Mouse (Mus musculus): ENCODE data around the gene Bud23. TPM values are rescaled to one million over a fixed set of nuclear protein-coding genes. Genes with fewer than 3 reads are reported as not detected.

Bud23 gene
- polyA plus RNA-seq, 1 experiment, result 63.8 TPM

- Histone ChIP-seq H3K79me3 (ENCODE audit: low read depth) (no peaks in the 10 kb centered on the region), H3K4me3 (ENCODE audit: insufficient read depth, poor library complexity, severe bottlenecking) (no peak overlapping the region), H3K36me3 (ENCODE audit: control insufficient read depth, insufficient read depth) (no peaks in the 10 kb centered on the region), H3K27me3 (ENCODE audit: control insufficient read depth, insufficient read depth, insufficient read length) (peaks cover 60% of the 10 kb centered on the region), H3K79me2 (ENCODE audit: control insufficient read depth, insufficient read depth) (no peaks in the 10 kb centered on the region), H3ac (ENCODE audit: control insufficient read depth, insufficient read length, low read depth) (no peak overlapping the region)
- TF ChIP-seq CTCF (IDR thresholded peaks at IDR 0.05; ENCODE audit: control insufficient read depth, insufficient read depth, insufficient read length) (no peak), USF1 (IDR thresholded peaks at IDR 0.05; ENCODE audit: low read depth) (no peak), FOSL1 (IDR thresholded peaks at IDR 0.05; ENCODE audit: insufficient read depth, low read length, poor library complexity, severe bottlenecking) (no peak), MAX (IDR thresholded peaks at IDR 0.05) (no peak), CEBPB (IDR thresholded peaks at IDR 0.05; ENCODE audit: low read depth) (no peak), MYOG (IDR thresholded peaks at IDR 0.05; ENCODE audit: control insufficient read depth, extremely low read depth, insufficient read length) (no peak), MYOD1 (IDR thresholded peaks at IDR 0.05; ENCODE audit: control insufficient read depth, insufficient read length, low read depth) (no peak)
These were observed 43.1 kb upstream of the Bud23 start for GRCm38 (mm10) chr5:135107521-135108501.

GRCm38 (mm10) chr5:135106758-135107256, 42.0 kb upstream of the Bud23 start:
- Histone ChIP-seq H3K79me3 (ENCODE audit: low read depth) (no peaks in the 10 kb centered on the region), H3K79me2 (ENCODE audit: control insufficient read depth, insufficient read depth) (no peaks in the 10 kb centered on the region), H3K27me3 (ENCODE audit: control insufficient read depth, insufficient read depth, insufficient read length) (peaks cover 56% of the 10 kb centered on the region), H3ac (ENCODE audit: control insufficient read depth, insufficient read length, low read depth) (no peak overlapping the region), H3K36me3 (ENCODE audit: control insufficient read depth, insufficient read depth) (no peaks in the 10 kb centered on the region), H3K4me3 (ENCODE audit: insufficient read depth, poor library complexity, severe bottlenecking) (no peak overlapping the region)
- TF ChIP-seq USF1 (IDR thresholded peaks at IDR 0.05; ENCODE audit: low read depth), result no peak

DNA sequence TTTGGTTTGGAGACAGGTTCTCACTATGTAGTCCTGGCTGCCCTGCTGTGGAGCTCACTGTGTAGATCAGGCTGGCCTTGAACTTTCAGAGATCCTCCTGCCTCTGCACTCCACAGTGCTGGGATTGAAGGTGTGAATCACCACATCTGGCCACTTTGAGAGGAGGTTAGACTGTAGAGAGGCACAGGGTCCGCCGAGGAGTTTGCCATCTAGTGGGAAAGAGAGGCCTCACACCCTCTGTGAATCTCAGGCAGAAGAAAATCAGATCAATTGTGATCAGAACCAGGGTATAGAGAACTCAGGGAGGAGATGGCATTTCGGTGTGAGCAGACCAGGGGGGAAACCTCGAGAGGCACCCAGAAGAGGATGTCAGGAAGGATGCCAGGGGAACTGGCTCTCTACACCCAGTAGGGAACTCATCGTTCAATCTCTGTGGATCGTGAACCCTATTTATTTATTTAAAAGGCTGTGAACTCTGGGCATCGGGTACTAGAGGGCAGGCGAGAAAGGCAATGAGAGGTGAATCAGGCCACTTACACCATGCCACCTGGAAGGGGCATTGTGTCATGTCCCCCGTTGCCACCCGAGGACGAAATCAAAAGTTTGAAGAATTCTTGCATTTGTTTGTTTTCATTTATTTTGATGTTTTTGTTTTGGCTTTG, 39.4 kb upstream of the Bud23 start:
- Histone ChIP-seq H3K36me3 (ENCODE audit: control insufficient read depth, insufficient read depth) (no peaks in the 10 kb centered on the region), H3ac (ENCODE audit: control insufficient read depth, insufficient read length, low read depth) (no peak overlapping the region), H3K27me3 (ENCODE audit: control insufficient read depth, insufficient read depth, insufficient read length) (peaks cover 55% of the 10 kb centered on the region), H3K79me2 (ENCODE audit: control insufficient read depth, insufficient read depth) (no peaks in the 10 kb centered on the region), H3K79me3 (ENCODE audit: low read depth) (no peaks in the 10 kb centered on the region), H3K4me3 (ENCODE audit: insufficient read depth, poor library complexity, severe bottlenecking) (no peak overlapping the region)
- TF ChIP-seq MYOD1 (IDR thresholded peaks at IDR 0.05; ENCODE audit: control insufficient read depth, insufficient read length, low read depth), result no peak
- TF ChIP-seq USF1 (IDR thresholded peaks at IDR 0.05; ENCODE audit: low read depth), result no peak
- no peak for TF ChIP-seq MAX (IDR thresholded peaks at IDR 0.05)
- no peak for TF ChIP-seq CTCF (IDR thresholded peaks at IDR 0.05; ENCODE audit: control insufficient read depth, insufficient read depth, insufficient read length)
- no peak for TF ChIP-seq FOSL1 (IDR thresholded peaks at IDR 0.05; ENCODE audit: insufficient read depth, low read length, poor library complexity, severe bottlenecking)
- no peak for TF ChIP-seq CEBPB (IDR thresholded peaks at IDR 0.05; ENCODE audit: low read depth)
- no peak for TF ChIP-seq MYOG (IDR thresholded peaks at IDR 0.05; ENCODE audit: control insufficient read depth, extremely low read depth, insufficient read length)

- Histone ChIP-seq H3K79me2 (ENCODE audit: control insufficient read depth, insufficient read depth) (no peaks in the 10 kb centered on the region), H3K4me3 (ENCODE audit: insufficient read depth, poor library complexity, severe bottlenecking) (no peak overlapping the region), H3ac (ENCODE audit: control insufficient read depth, insufficient read length, low read depth) (no peak overlapping the region), H3K36me3 (ENCODE audit: control insufficient read depth, insufficient read depth) (no peaks in the 10 kb centered on the region), H3K79me3 (ENCODE audit: low read depth) (no peaks in the 10 kb centered on the region), H3K27me3 (ENCODE audit: control insufficient read depth, insufficient read depth, insufficient read length) (peaks cover 45% of the 10 kb centered on the region)
- TF ChIP-seq CTCF (IDR thresholded peaks at IDR 0.05; ENCODE audit: control insufficient read depth, insufficient read depth, insufficient read length) (no peak), CEBPB (IDR thresholded peaks at IDR 0.05; ENCODE audit: low read depth) (peak; percentile 13)
These were observed 36.2 kb upstream of the Bud23 start for GRCm38 (mm10) chr5:135100981-135101380.

- Histone ChIP-seq H3K79me3 (ENCODE audit: low read depth) (no peaks in the 10 kb centered on the region), H3K79me2 (ENCODE audit: control insufficient read depth, insufficient read depth) (no peaks in the 10 kb centered on the region), H3K4me3 (ENCODE audit: insufficient read depth, poor library complexity, severe bottlenecking) (no peak within 1 kb of the TSS), H3ac (ENCODE audit: control insufficient read depth, insufficient read length, low read depth) (no peak within 1 kb of the TSS), H3K36me3 (ENCODE audit: control insufficient read depth, insufficient read depth) (no peaks in the 10 kb centered on the region), H3K27me3 (ENCODE audit: control insufficient read depth, insufficient read depth, insufficient read length) (peaks cover 83% of the 10 kb centered on the region)
- TF ChIP-seq CTCF (IDR thresholded peaks at IDR 0.05; ENCODE audit: control insufficient read depth, insufficient read depth, insufficient read length) (no peak), MYOG (IDR thresholded peaks at IDR 0.05; ENCODE audit: control insufficient read depth, extremely low read depth, insufficient read length) (no peak), MYOD1 (IDR thresholded peaks at IDR 0.05; ENCODE audit: control insufficient read depth, insufficient read length, low read depth) (no peak), FOSL1 (IDR thresholded peaks at IDR 0.05; ENCODE audit: insufficient read depth, low read length, poor library complexity, severe bottlenecking) (no peak), CEBPB (IDR thresholded peaks at IDR 0.05; ENCODE audit: low read depth) (no peak), USF1 (IDR thresholded peaks at IDR 0.05; ENCODE audit: low read depth) (no peak), MAX (IDR thresholded peaks at IDR 0.05) (no peak)
These were observed 24.9 kb upstream of the Bud23 start, which contains the start of gene Mlxipl for GRCm38 (mm10) chr5:135089653-135090052. Gene Mlxipl (plus strand): TSS chr5:135089890.

All from C2C12 (cell line).